Mouse (Mus musculus) macrophage (primary cell): ENCODE results near the gene Zfp985. TPM values are rescaled to one million over a fixed set of nuclear protein-coding genes. Genes with fewer than 3 reads are reported as not detected.
"Not testable (repeated sequence)": the region's sequence is repeated elsewhere in the genome, so short reads cannot be mapped to it uniquely, and the experiment has no call there.

ENCODE experiments used
- H3K27ac ChIP-seq: fragments of 350-480 bp; formaldehyde crosslinking; 2 replicates; pipeline ENCODE4 v1.9.0; 2021
- H3K36me3 ChIP-seq: fragments of 350-480 bp; formaldehyde crosslinking; 2 replicates; pipeline ENCODE4 v1.9.0; 2021; ENCODE audit errors: inconsistent target
- H3K4me3 ChIP-seq: fragments of 350-480 bp; formaldehyde crosslinking; 2 replicates; pipeline ENCODE4 v1.9.0; 2021; ENCODE audit errors: inconsistent target
- H3K79me2 ChIP-seq: fragments of 350-480 bp; formaldehyde crosslinking; 2 replicates; pipeline ENCODE4 v1.9.0; 2021; ENCODE audit errors: inconsistent target
- WGBS: methylation state at CpG from one replicate; pipeline ENCODE4 v1.1.7; 2026; ENCODE audit warnings: inconsistent platforms; ENCODE audit not compliant: missing documents; 5-methylcytosine and 5-hydroxymethylcytosine counted together
- polyA plus RNA-seq: library from polyadenylated mRNA; stranded (reverse); fragments of 250-400 nt; gene quantifications from 3 replicates; pipeline ENCODE4 v1.2.4, GENCODE M21; 2018; ENCODE audit warnings: inconsistent platforms
- total RNA-seq, 78 experiments: library from RNA; depleted of rRNA; stranded (reverse); fragments of 250-400 nt; gene quantifications; 1 replicate in 9 of 78; 2 replicates in 24 of 78; 3 replicates in 43 of 78; 4 replicates in 2 of 78; pipeline ENCODE4 v1.2.4; 2018; ENCODE audit warnings: inconsistent platforms in 56 of 78

The Zfp985 gene
- not detected for total RNA-seq (2018; cell fraction: chromatin; rRNA removed)
- total RNA-seq (2018; cell fraction: cytosol; rRNA removed), result not detected
- not detected for total RNA-seq (2018; cell fraction: nucleus; rRNA removed)
- not detected in 3 replicates for polyA plus RNA-seq

DNA sequence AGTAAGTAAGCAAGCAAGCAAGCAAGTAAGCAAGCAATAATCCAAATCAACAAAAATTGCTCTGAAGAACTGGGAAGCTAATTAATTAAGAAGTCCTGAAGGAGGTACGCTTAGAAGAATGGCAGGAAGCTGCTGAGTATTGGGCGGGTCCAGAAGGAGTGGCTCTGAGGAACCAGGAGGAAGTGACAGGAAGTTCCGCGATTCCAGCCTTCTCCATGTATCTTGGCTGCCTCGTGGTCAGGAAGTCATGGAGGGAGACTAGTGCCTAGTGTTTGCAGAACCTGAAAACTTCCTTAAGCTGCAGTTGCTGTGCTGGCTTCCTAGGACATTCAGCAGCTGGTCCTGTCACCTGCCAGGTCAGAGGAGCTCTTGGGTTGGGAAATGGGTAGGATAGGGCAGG, at the start of gene Zfp985:
TSS of gene Zfp985 (plus strand) at position 207 of the 400 bp plus-strand sequence.
- H3K79me2 ChIP-seq, H3K27ac ChIP-seq, H3K4me3 ChIP-seq, H3K36me3 ChIP-seq: not testable (repeated sequence)
- WGBS, result 60% methylated on average over 5 of the region's 5 CpGs

DNA sequence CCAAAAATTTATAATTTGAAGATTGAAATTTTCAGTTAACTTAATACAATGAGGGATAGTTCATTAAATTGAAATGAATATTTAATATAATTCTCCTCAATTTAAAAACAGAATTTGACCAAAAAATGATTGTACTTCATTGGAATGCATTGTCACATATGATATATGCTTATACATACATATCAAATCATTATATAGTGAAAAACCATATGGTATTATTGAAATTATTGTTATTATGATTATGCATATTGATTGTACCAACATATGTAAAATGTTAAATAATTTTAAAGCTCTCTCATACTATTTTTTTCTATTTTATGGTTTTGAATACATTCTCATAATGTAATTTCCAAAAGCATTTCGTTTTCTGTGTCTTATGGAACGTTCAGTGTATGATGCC, 43.9 kb upstream of the Zfp985 start:
- 84% methylated on average over 2 of the region's 2 CpGs for WGBS
- H3K4me3 ChIP-seq, result no peak overlapping the region
- no peak overlapping the region for H3K27ac ChIP-seq
- no peaks in the 10 kb centered on the region for H3K36me3 ChIP-seq
- no peaks in the 10 kb centered on the region for H3K79me2 ChIP-seq

DNA sequence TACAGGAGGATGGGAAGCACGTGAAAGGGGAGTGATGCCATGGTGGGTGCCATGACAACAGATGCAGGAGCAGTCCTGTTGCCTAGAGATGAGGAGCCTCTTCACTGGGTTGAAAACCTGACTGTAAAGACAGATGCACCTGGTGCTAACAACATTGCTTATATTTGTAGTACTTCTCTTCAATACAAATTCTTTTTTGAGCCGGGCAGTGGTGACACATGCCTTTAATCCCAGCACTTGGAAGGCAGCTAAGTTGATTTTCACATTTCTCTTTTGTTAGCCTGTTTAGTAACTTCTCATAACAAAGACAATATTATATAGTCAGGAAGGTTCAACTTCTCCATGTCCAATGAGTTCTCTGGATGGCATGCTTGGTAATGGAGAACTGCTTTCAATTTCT, 34.1 kb upstream of the Zfp985 start:
- Histone ChIP-seq H3K36me3 (no peaks in the 10 kb centered on the region), H3K79me2 (no peaks in the 10 kb centered on the region), H3K27ac (no peak overlapping the region), H3K4me3 (no peak overlapping the region)
- WGBS, result 69% methylated on average over 2 of the region's 2 CpGs

DNA sequence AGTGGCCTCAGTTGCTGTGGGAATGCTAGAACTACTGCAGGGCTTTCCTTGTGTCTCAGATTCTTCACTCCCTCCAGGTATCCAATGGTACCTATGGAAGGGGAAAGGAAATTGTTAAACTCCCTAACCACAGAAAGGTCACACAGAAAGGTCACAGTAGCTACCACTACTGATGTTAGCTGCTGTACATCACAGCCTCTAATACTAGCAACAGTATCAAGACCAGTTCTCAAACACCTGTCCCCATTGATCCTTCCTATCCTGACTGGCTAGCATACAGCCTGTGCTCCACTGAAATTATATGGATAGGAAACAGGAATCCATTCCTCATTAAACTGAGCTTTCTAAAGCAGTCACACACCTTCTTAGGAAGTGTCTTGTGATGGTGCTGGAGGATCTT, 33.0 kb upstream of the Zfp985 start:
- H3K27ac ChIP-seq, result no peak overlapping the region
- H3K36me3 ChIP-seq, result no peaks in the 10 kb centered on the region
- H3K79me2 ChIP-seq, result no peaks in the 10 kb centered on the region
- H3K4me3 ChIP-seq, result no peak overlapping the region

DNA sequence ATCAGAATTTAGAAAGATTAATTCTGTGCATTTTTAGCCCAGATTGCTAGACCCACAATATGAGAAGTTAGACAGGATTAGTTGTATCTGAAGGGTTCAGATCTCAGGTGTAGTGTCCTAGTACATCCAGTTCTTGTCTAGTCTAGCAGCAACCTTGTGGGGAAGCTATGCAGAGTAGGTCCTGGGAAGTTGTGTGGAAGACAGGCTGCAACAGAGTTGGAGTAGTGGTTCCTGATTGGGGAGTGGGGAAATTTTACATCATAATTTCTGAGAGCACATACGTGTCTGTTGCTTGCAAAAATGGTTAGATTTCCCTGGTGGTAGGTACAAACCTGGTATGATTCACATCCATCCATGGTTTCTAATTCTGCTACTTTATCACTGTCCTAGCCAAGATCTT, 28.0 kb upstream of the Zfp985 start:
- Histone ChIP-seq H3K27ac (no peak overlapping the region), H3K36me3 (no peaks in the 10 kb centered on the region), H3K4me3 (no peak overlapping the region), H3K79me2 (no peaks in the 10 kb centered on the region)
- 83% methylated on average over 1 of the region's 1 CpGs for WGBS

DNA sequence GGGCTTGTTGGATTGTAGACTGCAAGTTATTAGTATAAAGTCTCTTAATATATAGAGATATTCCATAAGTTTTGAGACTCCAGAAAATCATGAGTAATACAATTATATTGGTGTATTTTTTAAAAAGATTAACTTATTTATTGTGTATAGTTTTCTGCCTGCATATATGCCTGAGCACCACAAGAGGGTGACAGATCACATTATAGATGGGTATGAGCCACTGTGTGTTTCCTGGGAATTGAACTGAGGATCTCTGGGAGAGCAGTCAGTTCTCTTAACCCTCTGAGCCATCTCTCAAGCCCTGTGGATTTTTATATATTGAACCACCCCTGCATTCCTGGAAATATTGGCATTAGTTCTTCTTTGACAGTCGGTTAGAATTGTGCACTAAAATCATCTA, 22.7 kb upstream of the Zfp985 start:
- no peaks in the 10 kb centered on the region for H3K36me3 ChIP-seq
- 91% methylated on average over 1 of the region's 1 CpGs for WGBS
- H3K79me2 ChIP-seq, result no peaks in the 10 kb centered on the region
- no peak overlapping the region for H3K4me3 ChIP-seq
- H3K27ac ChIP-seq, result no peak overlapping the region

DNA sequence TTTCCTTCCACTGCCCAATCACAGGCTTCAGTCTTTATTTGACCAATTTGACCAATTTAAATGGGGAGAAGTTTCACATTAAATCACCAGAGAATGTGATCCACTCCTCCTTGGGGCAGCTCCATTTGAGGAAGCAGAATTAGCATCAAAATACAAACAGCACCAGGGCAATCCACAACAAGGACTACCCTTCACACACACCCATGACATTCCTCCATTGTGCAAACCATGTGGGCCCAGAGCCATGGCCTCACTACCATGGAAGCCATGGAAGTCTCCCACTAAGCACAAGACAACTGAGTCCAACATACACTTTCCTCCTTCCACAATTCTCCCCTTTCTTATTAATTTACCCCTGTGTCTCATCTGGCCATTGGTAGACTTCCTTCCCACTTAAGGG, 17.2 kb upstream of the Zfp985 start:
- not testable (repeated sequence) for H3K27ac ChIP-seq, H3K4me3 ChIP-seq, H3K36me3 ChIP-seq, H3K79me2 ChIP-seq

DNA sequence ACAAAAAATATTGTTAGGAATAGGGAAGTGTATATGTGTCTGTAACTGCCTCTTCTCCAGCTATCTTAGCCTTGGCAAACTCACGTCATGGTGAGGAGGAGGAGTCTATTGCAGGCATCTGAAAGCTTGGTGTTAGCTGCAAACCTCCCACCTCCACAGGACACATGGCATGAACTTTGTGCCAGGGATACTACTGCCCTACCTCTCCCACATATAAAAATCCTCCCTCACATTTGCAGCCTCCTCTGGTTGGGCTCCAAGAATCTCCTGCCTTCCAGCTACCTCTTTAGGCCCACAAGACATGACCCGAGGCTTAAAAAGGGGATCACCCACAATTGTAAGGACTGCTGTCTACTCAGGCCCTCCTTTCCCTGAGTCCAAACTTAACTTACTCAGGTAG, 15.4 kb upstream of the Zfp985 start:
- 85% methylated on average over 2 of the region's 2 CpGs for WGBS
- Histone ChIP-seq H3K79me2 (no peaks in the 10 kb centered on the region), H3K27ac (no peak overlapping the region), H3K36me3 (no peaks in the 10 kb centered on the region), H3K4me3 (no peak overlapping the region)

DNA sequence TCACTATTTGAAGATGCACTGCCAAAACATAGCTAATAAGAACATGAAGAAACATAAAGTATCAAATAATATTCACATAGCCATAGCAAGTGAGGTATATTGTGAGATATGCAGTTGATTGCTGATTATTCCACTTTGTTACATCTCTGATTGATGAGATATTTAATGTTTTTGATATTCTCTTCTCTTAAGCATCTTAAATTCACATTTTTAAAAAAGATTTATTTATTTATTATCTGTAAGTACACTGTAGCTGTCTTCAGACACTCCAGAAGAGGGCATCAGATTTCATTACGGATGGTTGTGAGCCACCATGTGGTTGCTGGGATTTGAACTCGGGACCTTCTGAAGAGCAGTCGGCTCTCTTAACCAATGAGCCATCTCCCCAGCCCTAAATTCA, 13.2 kb upstream of the Zfp985 start, which contains the start of gene Gm16503:
TSS of gene Gm16503 (plus strand) at position 301 of the 400 bp plus-strand sequence.
- H3K79me2 ChIP-seq, H3K36me3 ChIP-seq, H3K4me3 ChIP-seq, H3K27ac ChIP-seq: not testable (repeated sequence)
- WGBS, result 96% methylated on average over 3 of the region's 3 CpGs

DNA sequence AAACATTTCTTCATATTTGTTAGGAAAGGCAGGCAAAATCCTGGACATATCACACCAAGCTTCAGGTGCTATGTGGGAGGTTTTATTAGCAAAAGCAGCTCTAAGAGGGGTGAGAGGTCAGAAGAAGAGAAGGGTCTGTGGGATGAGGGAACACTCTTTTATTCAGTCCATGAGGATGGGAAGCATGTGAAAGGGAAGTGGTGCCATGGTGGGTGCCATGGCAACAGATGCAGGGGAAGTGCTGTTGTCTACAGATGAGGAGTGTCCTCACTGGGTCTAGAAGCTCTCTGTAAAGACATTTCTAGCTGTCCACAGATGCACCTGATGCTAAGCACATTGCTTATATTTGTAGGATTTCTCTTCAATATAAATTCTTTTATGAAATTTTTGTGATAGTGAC, 12.0 kb upstream of the Zfp985 start:
- Histone ChIP-seq H3K27ac (no peak overlapping the region), H3K79me2 (no peaks in the 10 kb centered on the region), H3K36me3 (no peaks in the 10 kb centered on the region), H3K4me3 (no peak overlapping the region)

DNA sequence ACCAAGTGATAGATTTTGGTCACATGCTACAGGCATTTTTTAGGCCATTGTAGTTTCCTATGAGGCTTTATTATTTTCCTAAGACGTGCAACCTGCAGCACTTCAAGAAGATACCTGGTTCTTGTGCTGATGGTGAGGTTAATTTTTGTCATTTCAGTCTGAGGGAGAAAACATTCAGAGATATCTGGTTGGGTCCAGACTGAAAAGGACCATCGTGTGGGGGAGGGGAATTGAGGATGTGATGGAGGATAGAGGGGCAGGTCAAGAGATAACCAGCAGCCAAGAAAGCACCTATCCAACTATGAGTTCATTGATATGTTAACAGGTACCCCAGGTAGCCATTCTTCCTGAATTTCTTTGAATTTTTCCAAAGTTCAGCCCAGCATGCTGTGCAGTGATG, 1.3 kb downstream of the Zfp985 start:
- H3K4me3 ChIP-seq, H3K27ac ChIP-seq, H3K79me2 ChIP-seq, H3K36me3 ChIP-seq: not testable (repeated sequence)
- 89% methylated on average over 2 of the region's 2 CpGs for WGBS

DNA sequence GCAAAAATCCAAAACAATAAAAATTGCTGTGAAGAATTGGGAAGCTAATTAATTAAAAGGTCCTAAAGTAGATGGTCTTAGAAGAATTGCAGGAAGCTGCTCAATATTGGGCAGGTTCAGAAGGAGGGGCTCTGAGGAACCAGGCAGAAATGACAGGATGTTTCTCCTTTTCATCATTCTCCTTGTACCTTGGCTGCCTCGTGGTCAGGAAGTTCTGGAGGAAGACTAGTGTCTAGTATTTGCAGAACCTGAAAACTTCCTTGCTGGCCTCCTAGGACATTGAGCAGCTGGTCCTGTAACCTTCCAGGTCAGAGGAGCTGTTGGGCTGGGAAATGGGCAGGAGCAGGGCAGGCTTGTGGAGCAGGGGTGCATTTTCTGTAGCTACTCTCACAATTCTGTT, 3.8 kb downstream of the Zfp985 start:
- H3K4me3 ChIP-seq, H3K27ac ChIP-seq, H3K79me2 ChIP-seq, H3K36me3 ChIP-seq: not testable (repeated sequence)
- 4% methylated on average over 1 of the region's 1 CpGs for WGBS

DNA sequence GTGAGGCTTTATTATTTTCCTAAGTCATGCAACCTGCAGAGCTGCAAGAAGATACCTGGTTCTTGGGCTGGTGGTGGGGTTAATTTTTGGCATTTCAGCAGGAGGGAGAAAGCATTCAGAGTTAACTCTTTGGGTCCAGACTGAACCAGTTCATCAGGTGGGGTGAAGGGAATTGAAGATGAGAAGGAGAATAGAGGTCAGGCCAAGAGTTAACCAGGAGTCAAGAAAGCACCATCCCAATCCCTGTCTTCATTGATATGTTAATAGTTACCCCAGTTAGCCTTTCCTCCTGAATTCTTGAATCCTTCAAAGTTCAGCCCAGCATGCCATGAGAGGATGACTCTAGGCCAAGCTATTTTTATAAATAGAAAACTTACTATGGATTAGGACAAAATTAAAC, 4.9 kb downstream of the Zfp985 start:
- not testable (repeated sequence) for H3K4me3 ChIP-seq, H3K27ac ChIP-seq, H3K79me2 ChIP-seq, H3K36me3 ChIP-seq

DNA sequence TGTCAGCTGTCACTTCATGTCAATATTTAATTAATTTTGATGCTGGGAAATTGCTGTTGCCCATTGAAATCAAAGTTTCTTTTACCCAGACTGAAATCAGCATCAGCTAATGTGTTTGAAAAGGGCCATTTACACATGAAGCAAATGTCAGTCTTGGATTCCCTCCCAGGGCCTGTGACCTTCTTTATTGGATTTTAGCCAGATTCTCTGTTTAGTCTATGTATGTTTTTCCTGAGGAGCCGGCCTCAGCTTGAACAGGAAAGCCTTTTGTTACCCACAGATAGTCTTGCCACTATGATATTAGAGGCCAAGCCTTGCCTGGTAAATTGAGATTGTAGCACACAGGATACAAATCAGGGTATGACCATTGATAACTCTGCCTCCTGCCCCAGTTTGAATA, 6.0 kb downstream of the Zfp985 start:
- H3K27ac ChIP-seq, H3K4me3 ChIP-seq, H3K79me2 ChIP-seq, H3K36me3 ChIP-seq: not testable (repeated sequence)
- 47% methylated on average over 1 of the region's 1 CpGs for WGBS

DNA sequence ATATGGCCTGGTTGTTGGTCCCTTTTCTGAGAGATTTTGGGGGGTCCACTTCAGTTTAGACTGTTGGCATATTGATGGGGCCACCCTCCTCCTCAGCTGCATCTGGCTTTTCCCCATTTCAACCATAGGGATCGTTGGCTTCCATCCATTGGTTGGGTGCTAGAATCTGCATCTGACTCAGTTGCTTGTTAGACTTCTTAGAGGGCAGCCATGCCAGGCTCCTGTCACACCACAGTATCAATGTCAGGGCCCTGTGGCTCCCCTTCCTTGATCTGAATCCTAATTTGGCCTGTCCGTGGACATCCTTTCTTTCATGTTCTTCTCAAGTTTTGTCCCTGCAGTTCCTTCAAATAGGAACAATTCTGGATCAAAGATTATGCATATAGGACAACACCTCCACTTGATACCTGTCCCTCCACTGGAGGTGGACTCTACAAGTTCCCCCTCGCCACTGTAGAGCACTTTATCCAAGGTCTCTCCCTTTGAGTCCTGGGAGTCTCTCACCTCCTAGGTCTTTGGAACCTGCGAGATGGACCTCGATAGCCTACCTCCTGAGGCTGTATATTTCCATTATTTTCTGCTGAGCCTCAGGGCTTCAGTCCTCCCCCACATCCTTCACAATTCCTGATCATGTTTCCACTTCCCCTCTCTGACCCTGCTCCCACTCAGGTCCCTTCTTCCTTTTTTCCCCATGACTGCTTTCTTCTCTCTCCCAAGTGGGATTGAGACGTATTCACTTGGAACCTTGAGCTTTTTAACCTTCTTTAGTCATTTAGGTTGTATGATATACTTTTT, 12.5 kb downstream of the Zfp985 start:
- 75% methylated on average over 6 of the region's 6 CpGs for WGBS
- no peak overlapping the region for H3K4me3 ChIP-seq
- H3K27ac ChIP-seq, result no peak overlapping the region
- H3K36me3 ChIP-seq, result no peaks in the 10 kb centered on the region
- no peaks in the 10 kb centered on the region for H3K79me2 ChIP-seq

DNA sequence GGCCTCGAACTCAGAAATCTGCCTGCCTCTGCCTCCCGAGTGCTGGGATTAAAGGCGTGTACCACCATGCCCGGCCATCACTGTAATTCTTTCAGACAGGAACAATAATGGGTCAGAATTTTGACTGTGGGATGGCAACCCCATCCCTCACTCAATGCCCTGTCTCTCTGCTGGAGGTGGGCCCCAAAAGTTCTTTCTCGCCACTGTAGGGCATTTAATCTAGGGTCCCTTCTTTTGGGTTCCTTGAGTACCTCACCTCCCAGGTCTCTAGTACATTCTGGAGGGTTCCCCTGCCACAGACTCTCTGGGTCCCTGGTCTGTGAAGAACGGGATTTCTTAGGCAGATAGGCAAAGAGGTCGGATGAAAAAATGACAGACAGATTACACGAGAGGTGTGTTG, 18.1 kb downstream of the Zfp985 start:
- WGBS, result 84% methylated on average over 8 of the region's 8 CpGs
- not testable (repeated sequence) for H3K27ac ChIP-seq, H3K79me2 ChIP-seq

More for the DNA sequence above, 18.1 kb downstream of the Zfp985 start:
- not testable (repeated sequence) for H3K4me3 ChIP-seq, H3K36me3 ChIP-seq
